Mouse (Mus musculus) testis, postnatal 10 days (tissue): Measurements from ENCODE around the gene Ofcc1.

Source experiments
- DNase-seq: peaks from one replicate; pipeline ENCODE4 v3.0.0; 2021; ENCODE audit warnings: low spot score

The Ofcc1 gene

DNA sequence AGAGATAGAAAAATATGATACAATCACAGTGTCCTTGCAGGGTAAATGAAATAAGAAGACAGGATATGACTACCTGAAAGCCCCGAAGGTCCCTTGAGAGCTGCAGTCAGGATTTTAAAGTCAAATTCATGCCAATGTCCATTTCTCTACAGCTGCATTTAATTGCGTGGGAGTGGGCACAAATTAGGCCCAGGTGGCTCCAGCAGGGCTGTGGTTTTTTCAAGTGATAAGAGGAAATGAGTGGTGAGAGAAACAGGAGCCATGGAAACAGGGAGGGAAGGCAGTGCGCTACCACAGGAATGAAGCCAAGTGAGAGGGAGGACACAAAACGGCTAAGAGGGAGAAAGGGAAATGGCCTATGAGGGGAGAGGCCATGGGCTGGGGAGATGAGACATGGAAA, 363.3 kb downstream of the Ofcc1 start:
- DNase-seq: no peak

DNA sequence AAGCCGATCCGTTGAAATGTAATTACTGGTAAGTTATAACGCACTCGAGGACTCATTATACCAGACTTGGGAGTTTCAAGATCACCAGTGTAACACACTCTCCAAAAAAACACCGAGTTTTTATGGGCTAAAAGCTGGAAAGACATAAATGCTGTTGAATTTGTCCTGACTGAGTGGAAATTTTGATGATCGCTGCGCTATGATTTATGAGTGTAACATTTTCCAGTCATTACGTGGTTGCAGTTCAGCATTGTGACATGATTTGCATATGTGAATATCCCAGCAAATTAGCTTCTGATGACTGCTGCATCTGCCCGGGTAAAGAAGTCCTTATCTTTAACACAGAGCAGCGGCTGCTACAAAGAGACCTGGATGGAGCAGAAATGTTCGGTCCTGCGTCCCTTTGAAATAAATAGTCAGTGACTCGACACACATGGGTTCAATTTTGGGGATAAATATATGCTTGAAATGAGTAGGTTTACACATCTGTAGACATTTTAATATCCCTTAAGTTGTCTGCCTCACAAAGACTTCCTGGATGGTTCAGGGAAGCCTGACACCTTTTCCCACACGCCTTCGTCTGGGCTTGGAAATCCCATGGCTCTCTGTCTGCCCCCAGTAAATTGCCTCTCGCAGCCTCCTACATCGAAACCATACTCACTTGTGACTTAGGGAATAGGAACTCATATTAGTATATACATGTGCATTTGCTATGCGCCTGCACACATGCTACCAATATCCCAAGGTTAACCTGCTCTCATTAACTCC, 381.8 kb downstream of the Ofcc1 start:
- no peak for DNase-seq

DNA sequence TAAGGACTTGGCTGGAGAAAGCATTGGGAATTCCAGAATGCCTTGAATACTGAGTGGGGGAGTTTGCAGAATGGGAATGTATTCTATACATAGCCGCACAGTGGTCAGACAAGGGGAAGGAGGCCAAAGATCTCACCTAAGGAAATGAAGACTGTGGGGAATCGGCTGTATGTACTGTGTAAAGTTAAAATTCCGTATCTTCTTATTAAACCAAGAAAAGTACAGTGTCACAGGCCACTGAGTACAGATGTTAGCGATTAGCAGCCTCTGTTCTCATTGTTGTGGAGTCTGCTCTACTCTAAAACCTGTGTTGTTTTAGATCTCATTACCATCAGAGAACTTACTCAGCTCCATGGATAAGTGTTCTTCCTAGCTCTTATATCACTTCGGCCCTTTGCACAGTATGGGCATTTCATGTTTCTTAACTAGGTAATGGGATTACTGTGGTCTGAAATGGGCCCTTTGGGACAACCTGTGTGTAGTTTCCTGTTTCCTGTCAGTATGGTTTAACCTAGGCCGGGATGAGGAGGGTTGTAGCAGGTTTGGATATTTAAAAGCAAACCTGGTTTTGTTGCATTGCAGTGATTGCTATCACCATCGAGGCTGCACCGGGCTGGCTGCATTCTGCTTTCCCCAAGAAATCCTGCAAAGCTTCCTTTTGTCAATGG, 392.8 kb downstream of the Ofcc1 start:
- DNase-seq: no peak

DNA sequence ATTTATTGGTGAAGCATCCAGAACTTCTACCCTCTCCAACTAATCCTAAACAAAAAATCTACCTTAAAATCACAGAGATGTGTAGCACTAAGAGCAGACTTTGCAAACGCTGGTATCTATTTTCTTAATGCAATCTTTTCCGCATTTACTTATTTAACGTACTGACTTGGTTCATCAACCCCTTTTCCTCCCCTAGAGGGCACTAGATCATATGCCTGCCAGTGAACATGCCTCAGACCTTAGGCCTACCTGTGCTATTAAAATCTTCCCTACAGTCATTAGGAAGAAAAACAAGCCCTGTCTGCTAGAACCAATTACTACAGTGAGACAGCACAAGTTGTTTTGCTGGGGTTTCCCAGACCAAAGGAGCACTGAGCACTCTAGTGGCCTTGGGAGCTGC, 404.0 kb downstream of the Ofcc1 start:
- no peak for DNase-seq

DNA sequence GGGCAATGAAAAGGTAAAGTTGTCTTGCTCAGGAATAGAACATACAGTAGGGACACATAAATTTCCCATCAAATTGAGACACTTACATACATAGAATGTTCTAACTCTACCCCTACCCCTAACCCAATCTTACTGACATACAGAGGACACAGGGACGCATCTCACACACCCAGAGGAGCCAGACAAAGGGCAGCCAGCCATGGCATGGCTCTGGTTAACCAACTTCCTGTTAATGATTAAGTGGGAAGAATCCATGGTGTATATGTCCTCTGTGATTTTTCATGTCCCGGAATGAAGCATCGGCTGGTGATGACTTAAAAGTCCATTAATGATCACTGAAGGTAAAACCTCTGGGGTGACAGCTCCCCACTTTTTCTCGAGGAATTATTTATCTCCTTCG, 405.2 kb downstream of the Ofcc1 start:
- no peak for DNase-seq
